20 mouse cellular contexts compared by ENCODE assay signal in genomic region chr11:33957595-33957994, GRCm38 (mm10). TPM values are rescaled to one million over a fixed set of nuclear protein-coding genes. Genes with fewer than 3 reads are reported as not detected.
A peak's percentile ranks its signal among the peaks of the same experiment; 100 is the strongest.
DNase-seq lines count a peak whose midpoint lies in the region; ATAC-seq lines count a peak whose summit lies in the region.
"Had no signal": no experiment of that assay in that cellular context is flagged by ENCODE, and none has a peak within 500 bp of the region (broad histone marks: within the 10 kb centered on the region; RNA-seq: fewer than 3 reads in every experiment).

No protein-coding gene starts in this region.

- no peak overlapping the region for H3K9ac ChIP-seq in midbrain, embryonic 11.5 days (ENCODE audit: low read length)
- H3K9ac ChIP-seq in midbrain, embryonic 16.5 days (ENCODE audit: low read depth, low read length): no peak overlapping the region
- no peak overlapping the region for H3K9ac ChIP-seq in neural tube, embryonic 14.5 days (replicated peaks; ENCODE audit: low read depth, low read length)
- no peak overlapping the region for H3K9ac ChIP-seq in kidney, embryonic 16.5 days (replicated peaks; ENCODE audit: low read length)
- H3K9ac ChIP-seq: embryonic facial prominence, embryonic 13.5 days; forebrain, embryonic 12.5 days; hindbrain, embryonic 14.5 days had no signal

- intact Hi-C loops in heart, postnatal 25 days (cut with DNase I): loop anchor here (5.0 kb wide), 1 partner anchor 115 kb away; no protein-coding TSS in a partner anchor

- no peak overlapping the region for H3K4me3 ChIP-seq in midbrain, embryonic 11.5 days (ENCODE audit: low read depth, low read length)
- H3K4me3 ChIP-seq in midbrain, embryonic 16.5 days (ENCODE audit: low read depth, low read length): no peak overlapping the region
- H3K4me3 ChIP-seq in neural tube, embryonic 14.5 days (ENCODE audit: low read depth, low read length): no peak overlapping the region
- H3K4me3 ChIP-seq in kidney, embryonic 16.5 days (ENCODE audit: low read length): no peak overlapping the region
- H3K4me3 ChIP-seq: embryonic facial prominence, embryonic 13.5 days; forebrain, embryonic 12.5 days; heart, embryonic 10.5 days had no signal

- DNase-seq in cerebellum, postnatal 14 days: peak; percentile 36 to 58
- no peak for DNase-seq in cerebellum, postnatal 36 days
- DNase-seq in midbrain, embryonic 11.5 days (ENCODE audit: low spot score, missing footprints): peak; percentile 80
- DNase-seq in layer of hippocampus, postnatal 10 days (ENCODE audit: low spot score in 2 of 2): peak; percentile 25 to 33
- DNase-seq in heart, postnatal 25 days (ENCODE audit: low spot score): no peak
- DNase-seq: adrenal gland, postnatal 10 days; cerebellum, adult 18-20 months; cerebellum, postnatal 25 days; gastrocnemius, postnatal 10 days; heart, adult 18-20 months; heart, postnatal 10 days had no signal

- H3K9me3 ChIP-seq in midbrain, embryonic 11.5 days (ENCODE audit: control insufficient read depth, low read length): no peaks in the 10 kb centered on the region
- no peaks in the 10 kb centered on the region for H3K9me3 ChIP-seq in midbrain, embryonic 16.5 days (replicated peaks; ENCODE audit: control insufficient read depth, low read length, poor library complexity, severe bottlenecking)
- no peaks in the 10 kb centered on the region for H3K9me3 ChIP-seq in neural tube, embryonic 14.5 days (ENCODE audit: control insufficient read depth, low read length)
- no peaks in the 10 kb centered on the region for H3K9me3 ChIP-seq in kidney, embryonic 16.5 days (ENCODE audit: low read length)
- H3K9me3 ChIP-seq: embryonic facial prominence, embryonic 13.5 days; forebrain, embryonic 12.5 days; heart, embryonic 10.5 days had no signal

- no peaks in the 10 kb centered on the region for H3K4me1 ChIP-seq in midbrain, embryonic 11.5 days (ENCODE audit: control insufficient read depth, insufficient read depth, low read length)
- H3K4me1 ChIP-seq in midbrain, embryonic 16.5 days (ENCODE audit: control insufficient read depth, insufficient read depth, low read length): no peaks in the 10 kb centered on the region
- H3K4me1 ChIP-seq in neural tube, embryonic 14.5 days (ENCODE audit: control insufficient read depth, insufficient read depth, low read length): no peaks in the 10 kb centered on the region
- H3K4me1 ChIP-seq in kidney, embryonic 16.5 days (ENCODE audit: insufficient read depth, low read length): 0 out of 2 replicates have a peak, but pooled peaks cover 3% of the 10 kb centered on the region
- H3K4me1 ChIP-seq: embryonic facial prominence, embryonic 13.5 days; forebrain, embryonic 12.5 days had no signal

- no peaks in the 10 kb centered on the region for H3K27me3 ChIP-seq in midbrain, embryonic 11.5 days (ENCODE audit: control insufficient read depth, insufficient read depth, low read length)
- H3K27me3 ChIP-seq in midbrain, embryonic 16.5 days (ENCODE audit: control insufficient read depth, insufficient read depth, low read depth, low read length): no peaks in the 10 kb centered on the region
- H3K27me3 ChIP-seq in neural tube, embryonic 14.5 days (ENCODE audit: control insufficient read depth, insufficient read depth, low read length): no peaks in the 10 kb centered on the region
- H3K27me3 ChIP-seq in kidney, embryonic 16.5 days (ENCODE audit: insufficient read depth, low read length): no peaks in the 10 kb centered on the region
- H3K27me3 ChIP-seq: embryonic facial prominence, embryonic 13.5 days; forebrain, embryonic 12.5 days had no signal

- H3K36me3 ChIP-seq in midbrain, embryonic 11.5 days (ENCODE audit: control insufficient read depth, insufficient read depth, low read length): no peaks in the 10 kb centered on the region
- no peaks in the 10 kb centered on the region for H3K36me3 ChIP-seq in midbrain, embryonic 16.5 days (ENCODE audit: control insufficient read depth, insufficient read depth, low read length)
- no peaks in the 10 kb centered on the region for H3K36me3 ChIP-seq in neural tube, embryonic 14.5 days (ENCODE audit: control insufficient read depth, insufficient read depth, low read length)
- H3K36me3 ChIP-seq in kidney, embryonic 16.5 days (ENCODE audit: insufficient read depth, low read length): no peaks in the 10 kb centered on the region
- H3K36me3 ChIP-seq: embryonic facial prominence, embryonic 13.5 days; forebrain, embryonic 12.5 days; heart, embryonic 10.5 days had no signal

- no peak for ATAC-seq in midbrain, embryonic 11.5 days (ENCODE audit: low FRiP score)
- ATAC-seq in midbrain, embryonic 16.5 days: no peak
- peak; percentile 71; the same call in 1 of the 2 replicates for ATAC-seq in neural tube, embryonic 14.5 days (ENCODE audit: low read depth)
- ATAC-seq in kidney, embryonic 16.5 days (ENCODE audit: low FRiP score, low TSS enrichment): no peak
- ATAC-seq: forebrain, embryonic 16.5 days had no signal

- no peak overlapping the region for H3K4me2 ChIP-seq in midbrain, embryonic 11.5 days
- no peak overlapping the region for H3K4me2 ChIP-seq in midbrain, embryonic 16.5 days (ENCODE audit: low read length)
- H3K4me2 ChIP-seq in neural tube, embryonic 14.5 days (ENCODE audit: low read depth, low read length): no peak overlapping the region
- H3K4me2 ChIP-seq in kidney, embryonic 16.5 days (replicated peaks; ENCODE audit: low read depth, low read length): no peak overlapping the region
- H3K4me2 ChIP-seq: embryonic facial prominence, embryonic 13.5 days; forebrain, embryonic 12.5 days; hindbrain, embryonic 14.5 days had no signal

- H3K27ac ChIP-seq in midbrain, embryonic 11.5 days (ENCODE audit: low read depth, low read length): no peak overlapping the region
- H3K27ac ChIP-seq in midbrain, embryonic 16.5 days (ENCODE audit: low read length): no peak overlapping the region
- peak overlapping the region; percentile 55; the same call in 1 of the 2 replicates for H3K27ac ChIP-seq in neural tube, embryonic 14.5 days (ENCODE audit: low read depth, low read length)
- H3K27ac ChIP-seq in kidney, embryonic 16.5 days (ENCODE audit: low read length): no peak overlapping the region
- H3K27ac ChIP-seq: embryonic facial prominence, embryonic 13.5 days; forebrain, embryonic 12.5 days; heart, embryonic 10.5 days; hindbrain, embryonic 14.5 days had no signal

- 89% methylated on average over 6 of the region's 6 CpGs for WGBS in midbrain, embryonic 11.5 days
- 89% methylated on average over 6 of the region's 6 CpGs for WGBS in midbrain, embryonic 16.5 days
- WGBS in neural tube, embryonic 14.5 days: 38% methylated on average over 6 of the region's 6 CpGs
- 71% methylated on average over 6 of the region's 6 CpGs for WGBS in kidney, embryonic 16.5 days

RNA-seq across cellular contexts. Expression of gene Kcnmb1, which starts 5.2 kb away (rescaled TPM):
- 0.18 and 0.39 TPM in 2 replicates for polyA plus RNA-seq in midbrain, embryonic 11.5 days (2014; fragmentation: Nextera tagmentation; extraction: Ambion mirVana)
- 0.20 TPM in 2 replicates for polyA plus RNA-seq in midbrain, embryonic 16.5 days (2015; fragmentation: Nextera tagmentation; extraction: Ambion mirVana)
- total RNA-seq in layer of hippocampus, postnatal 10 days (2021): under 1 TPM; 0.27 to 0.33 TPM
- 0.10 and 0.42 TPM in 2 replicates for polyA plus RNA-seq in neural tube, embryonic 14.5 days (2014; fragmentation: Nextera tagmentation; extraction: Ambion mirVana)
- total RNA-seq in heart, postnatal 25 days (2021): 1 to 10 TPM in 1 of 2 experiments, under 1 TPM in 1; 0.70 to 1.1 TPM
- 0.72 and 0.76 TPM in 2 replicates for polyA plus RNA-seq in kidney, embryonic 16.5 days (2015; fragmentation: Nextera tagmentation; extraction: Ambion mirVana)
- total RNA-seq: hematopoietic stem cell, adult 5-6 weeks had no signal
- polyA plus RNA-seq: forebrain, embryonic 12.5 days had no signal

RNA-seq across cellular contexts. Expression of gene Kcnip1, which starts 35.4 kb away (rescaled TPM):
- polyA plus RNA-seq in midbrain, embryonic 11.5 days (2014; fragmentation: Nextera tagmentation; extraction: Ambion mirVana): 8.1 and 9.0 TPM in 2 replicates
- 107 and 112 TPM in 2 replicates for polyA plus RNA-seq in midbrain, embryonic 16.5 days (2015; fragmentation: Nextera tagmentation; extraction: Ambion mirVana)
- 10 to 100 TPM; 35.5 to 42.1 TPM for total RNA-seq in layer of hippocampus, postnatal 10 days (2021)
- polyA plus RNA-seq in neural tube, embryonic 14.5 days (2014; fragmentation: Nextera tagmentation; extraction: Ambion mirVana): 107 and 138 TPM in 2 replicates
- not detected for total RNA-seq in heart, postnatal 25 days (2021)
- polyA plus RNA-seq in kidney, embryonic 16.5 days (2015; fragmentation: Nextera tagmentation; extraction: Ambion mirVana): 1.1 and 1.3 TPM in 2 replicates
- total RNA-seq: heart, postnatal 10 days; hematopoietic stem cell, adult 5-6 weeks had no signal

Comparison
In these comparisons a context has a peak if more than half of its experiments do, and no peak if none do; other contexts are left out.
1. DNase-seq: peak in cerebellum, postnatal 14 days (2 of 2), midbrain, embryonic 11.5 days (single experiment) and layer of hippocampus, postnatal 10 days (2 of 2); none in cerebellum, postnatal 36 days (0 of 2) and heart, postnatal 25 days (single experiment).
2. RNA of gene Kcnip1, which starts 35.4 kb away (polyA plus RNA-seq): 107 to 138 TPM in neural tube, embryonic 14.5 days and 107 to 112 TPM in midbrain, embryonic 16.5 days; 8.1 to 9.0 TPM in midbrain, embryonic 11.5 days and 1.1 to 1.3 TPM in kidney, embryonic 16.5 days; every median in the first group is over 10 times any median in the second.